Comparison of ENCODE assay signal across 25 mouse cellular contexts in genomic region chr3:83007557-83007956, GRCm38 (mm10). TPM values are rescaled to one million over a fixed set of nuclear protein-coding genes. Genes with fewer than 3 reads are reported as not detected.
A peak's percentile ranks its signal among the peaks of the same experiment; 100 is the strongest.
DNase-seq lines count a peak whose midpoint lies in the region; ATAC-seq and TF ChIP-seq lines count a peak whose summit lies in the region.
"Had no signal": no experiment of that assay in that cellular context is flagged by ENCODE, and none has a peak within 500 bp of the region (broad histone marks: within the 10 kb centered on the region; RNA-seq: fewer than 3 reads in every experiment).

Gene Fgg, plus strand, starts transcription at chr3:83007724.

- no peaks in the 10 kb centered on the region for H3K4me1 ChIP-seq in kidney, embryonic 16.5 days (ENCODE audit: insufficient read depth, low read length)
- H3K4me1 ChIP-seq in liver, embryonic 14.5 days (replicated peaks; ENCODE audit: control insufficient read depth in 2 of 2, insufficient read depth in 2 of 2, low read length in 1 of 2), result no peaks in the 10 kb centered on the region; a peak in 1 of 4 replicates
- no peaks in the 10 kb centered on the region for H3K4me1 ChIP-seq in stomach, postnatal 0 days (replicated peaks; ENCODE audit: control insufficient read depth, insufficient read depth)
- H3K4me1 ChIP-seq: forebrain, embryonic 10.5 days; heart, embryonic 15.5 days; intestine, embryonic 15.5 days; kidney, embryonic 15.5 days; limb, embryonic 15.5 days; midbrain, embryonic 12.5 days had no signal

- H3K36me3 ChIP-seq in kidney, embryonic 16.5 days (ENCODE audit: insufficient read depth, low read length), result no peaks in the 10 kb centered on the region
- H3K36me3 ChIP-seq in liver, embryonic 14.5 days (replicated peaks; ENCODE audit: control insufficient read depth, insufficient read depth, low read depth), result no peaks in the 10 kb centered on the region
- no peaks in the 10 kb centered on the region for H3K36me3 ChIP-seq in stomach, postnatal 0 days (ENCODE audit: control insufficient read depth, insufficient read depth, low read length)
- H3K36me3 ChIP-seq: forebrain, embryonic 10.5 days; heart, embryonic 15.5 days; intestine, embryonic 15.5 days; kidney, embryonic 15.5 days; limb, embryonic 15.5 days; midbrain, embryonic 12.5 days had no signal

- TF ChIP-seq CTCF in liver, embryonic 14.5 days (IDR thresholded peaks at IDR 0.05; ENCODE audit: low read depth), result no peak
- TF ChIP-seq CTCF in stomach, postnatal 0 days (IDR thresholded peaks at IDR 0.05; ENCODE audit: low read depth), result no peak

- no peak within 1 kb of the TSS for H3K4me2 ChIP-seq in kidney, embryonic 16.5 days (replicated peaks; ENCODE audit: low read depth, low read length)
- peak within 1 kb of the TSS; percentile 44 for H3K4me2 ChIP-seq in liver, embryonic 14.5 days (ENCODE audit: low read depth)
- no peak within 1 kb of the TSS for H3K4me2 ChIP-seq in stomach, postnatal 0 days (replicated peaks; ENCODE audit: low read depth)
- H3K4me2 ChIP-seq: heart, embryonic 15.5 days; intestine, embryonic 15.5 days; kidney, embryonic 15.5 days; limb, embryonic 15.5 days; midbrain, embryonic 12.5 days had no signal

- ATAC-seq in kidney, embryonic 16.5 days (ENCODE audit: low FRiP score, low TSS enrichment), result 0 out of 2 replicates have a peak, but pooled peaks have one; percentile 31
- ATAC-seq in liver, embryonic 14.5 days (ENCODE audit: insufficient read depth), result peak; percentile 73
- peak; percentile 45 for ATAC-seq in stomach, postnatal 0 days (ENCODE audit: low FRiP score, low TSS enrichment)
- ATAC-seq: forebrain, embryonic 16.5 days; hindbrain, embryonic 16.5 days; intestine, embryonic 15.5 days; lung, postnatal 0 days had no signal

- no peaks in the 10 kb centered on the region for H3K27me3 ChIP-seq in kidney, embryonic 16.5 days (ENCODE audit: insufficient read depth, low read length)
- H3K27me3 ChIP-seq in liver, embryonic 14.5 days (ENCODE audit: control insufficient read depth, insufficient read depth, low read length), result no peaks in the 10 kb centered on the region
- no peaks in the 10 kb centered on the region for H3K27me3 ChIP-seq in stomach, postnatal 0 days (ENCODE audit: control insufficient read depth, insufficient read depth, low read length)
- H3K27me3 ChIP-seq: heart, embryonic 15.5 days; intestine, embryonic 15.5 days; kidney, embryonic 15.5 days; limb, embryonic 15.5 days; midbrain, embryonic 12.5 days had no signal

- no peaks in the 10 kb centered on the region for H3K9me3 ChIP-seq in kidney, embryonic 16.5 days (ENCODE audit: low read length)
- no peaks in the 10 kb centered on the region for H3K9me3 ChIP-seq in liver, embryonic 14.5 days (ENCODE audit: control insufficient read depth, low read length)
- no peaks in the 10 kb centered on the region for H3K9me3 ChIP-seq in stomach, postnatal 0 days (ENCODE audit: control insufficient read depth, low read length)
- H3K9me3 ChIP-seq: forebrain, embryonic 10.5 days; heart, embryonic 15.5 days; intestine, embryonic 15.5 days; kidney, embryonic 15.5 days; limb, embryonic 15.5 days; midbrain, embryonic 12.5 days had no signal

- TF ChIP-seq EP300 in liver, embryonic 14.5 days (IDR thresholded peaks at IDR 0.05; ENCODE audit: low read depth), result no peak
- no peak for TF ChIP-seq EP300 in stomach, postnatal 0 days (optimal IDR thresholded peaks at IDR 0.05)

- no peak within 1 kb of the TSS for H3K27ac ChIP-seq in kidney, embryonic 16.5 days (ENCODE audit: low read length)
- H3K27ac ChIP-seq in liver, embryonic 14.5 days, result no peak within 1 kb of the TSS
- no peak within 1 kb of the TSS for H3K27ac ChIP-seq in stomach, postnatal 0 days (replicated peaks)
- H3K27ac ChIP-seq: forebrain, embryonic 10.5 days; heart, adult 2 months; heart, embryonic 15.5 days; intestine, embryonic 15.5 days; kidney, embryonic 15.5 days; limb, embryonic 15.5 days; midbrain, embryonic 12.5 days had no signal

- no peak within 1 kb of the TSS for H3K9ac ChIP-seq in kidney, embryonic 16.5 days (replicated peaks; ENCODE audit: low read length)
- peak within 1 kb of the TSS; percentile 3; the same call in 1 of the 2 replicates for H3K9ac ChIP-seq in liver, embryonic 14.5 days (replicated peaks)
- no peak within 1 kb of the TSS for H3K9ac ChIP-seq in stomach, postnatal 0 days (ENCODE audit: low read length)
- H3K9ac ChIP-seq: heart, embryonic 15.5 days; intestine, embryonic 15.5 days; kidney, embryonic 15.5 days; limb, embryonic 15.5 days; midbrain, embryonic 12.5 days had no signal

- peak; percentile 17 for DNase-seq in adrenal gland, postnatal 10 days
- no peak for DNase-seq in adrenal gland, adult 8-10 months
- no peak for DNase-seq in kidney, adult 9 months
- no peak for DNase-seq in liver, embryonic 14.5 days (ENCODE audit: low read depth in 3 of 3, low spot score in 3 of 3)
- DNase-seq in stomach, postnatal 0 days (ENCODE audit: low spot score), result no peak
- no peak for DNase-seq in urinary bladder, postnatal 10 days (ENCODE audit: low spot score)
- no peak for DNase-seq in urinary bladder, adult 2 months (ENCODE audit: low spot score)
- DNase-seq: cerebellum, adult 8-10 months; gastrocnemius, postnatal 25 days; heart, adult 2 months; kidney, postnatal 4 days; right cerebral cortex, postnatal 14 days; thymus, postnatal 14 days had no signal

- WGBS in kidney, embryonic 16.5 days, result 43% methylated on average over 7 of the region's 7 CpGs
- 40% methylated on average over 7 of the region's 7 CpGs for WGBS in liver, embryonic 14.5 days (ENCODE audit: insufficient replicate concordance)
- WGBS in stomach, postnatal 0 days, result 46% methylated on average over 7 of the region's 7 CpGs

- H3K4me3 ChIP-seq in kidney, embryonic 16.5 days (ENCODE audit: low read length), result no peak within 1 kb of the TSS
- peak within 1 kb of the TSS; percentile 43 to 46 for H3K4me3 ChIP-seq in liver, embryonic 14.5 days (ENCODE audit: insufficient read depth in 1 of 2, low read depth in 2 of 2, low read length in 2 of 2)
- H3K4me3 ChIP-seq in stomach, postnatal 0 days (ENCODE audit: low read depth, low read length), result no peak within 1 kb of the TSS
- H3K4me3 ChIP-seq: forebrain, embryonic 10.5 days; heart, adult 2 months; heart, embryonic 15.5 days; intestine, embryonic 15.5 days; kidney, embryonic 15.5 days; limb, embryonic 15.5 days; midbrain, embryonic 12.5 days had no signal

RNA-seq across cellular contexts. Expression of gene Fgg, which starts in this region (rescaled TPM):
- 100 to 1,000 TPM; 236 to 622 TPM for total RNA-seq in adrenal gland, postnatal 10 days (2021)
- 1 to 10 TPM in 1 of 4 experiments, under 1 TPM in 2, not detected in 1; 0.21 to 1.2 (median 0.67) TPM for total RNA-seq in adrenal gland, adult 8-10 months (2022)
- polyA plus RNA-seq in kidney, embryonic 16.5 days (2015; fragmentation: Nextera tagmentation; extraction: Ambion mirVana), result 2.0 and 2.6 TPM in 2 replicates
- 171 and 249 TPM in 2 replicates for polyA plus RNA-seq in liver, embryonic 14.5 days (2012; rRNA removed)
- 392 and 442 TPM in 2 replicates for polyA plus RNA-seq in liver, embryonic 14.5 days (2014; fragmentation: Nextera tagmentation; extraction: Ambion mirVana)
- 4.6 and 11.2 TPM in 2 replicates for polyA plus RNA-seq in stomach, postnatal 0 days (2015; fragmentation: Nextera tagmentation; extraction: Ambion mirVana)
- polyA plus RNA-seq in urinary bladder, adult 2 months (2012; rRNA removed), result 0.44 TPM in 1 of 2 replicates, not detected in the other
- total RNA-seq: gastrocnemius, postnatal 25 days; heart, adult 2 months; hematopoietic stem cell, adult 5-6 weeks; left cerebral cortex, postnatal 36 days had no signal
- polyA plus RNA-seq: forebrain, embryonic 10.5 days; hindbrain, embryonic 16.5 days; midbrain, embryonic 12.5 days had no signal

Comparison
In these comparisons a context has a peak if more than half of its experiments do, and no peak if none do; other contexts are left out.
1. RNA of gene Fgg (total RNA-seq): 236 to 622 TPM in adrenal gland, postnatal 10 days; 0.21 to 1.2 TPM in adrenal gland, adult 8-10 months; every median in the first group is over 100 times any median in the second.
2. RNA of gene Fgg (polyA plus RNA-seq): 171 to 442 TPM in liver, embryonic 14.5 days; 4.6 to 11.2 TPM in stomach, postnatal 0 days, 2.0 to 2.6 TPM in kidney, embryonic 16.5 days and 0.44 TPM in urinary bladder, adult 2 months; every median in the first group is over 10 times any median in the second.
3. H3K4me3 ChIP-seq: peak in liver, embryonic 14.5 days (2 of 2); none in kidney, embryonic 16.5 days (single experiment) and stomach, postnatal 0 days (single experiment).
4. Peak in every context shown above with its lines, with median percentiles within 50 percentile points of each other: ATAC-seq.